Mouse (Mus musculus): ENCODE measurements around the gene Olfr948.

The Olfr948 gene

DNA sequence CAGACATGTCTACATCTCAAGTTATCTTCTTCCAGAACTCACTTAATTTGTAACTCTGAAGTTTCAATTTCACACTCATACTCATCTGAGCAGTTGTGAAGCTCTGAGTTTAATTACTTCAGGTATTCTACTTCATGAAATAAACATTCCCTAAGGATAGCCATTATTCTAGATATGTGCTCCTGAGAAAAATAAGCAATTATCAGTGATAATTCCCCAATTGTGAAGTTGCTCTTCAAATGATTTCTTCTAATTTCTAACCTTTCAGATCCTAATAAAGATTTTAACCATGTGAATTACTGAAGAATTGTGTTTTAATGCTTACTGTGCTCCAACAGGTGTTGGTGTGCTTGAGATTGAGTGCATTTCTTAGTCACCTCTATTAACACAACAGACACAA, at the start of gene Olfr948:
Gene Olfr948, minus strand, starts transcription at position 101 of the 400 bp plus-strand sequence.
- no peak for DNase-seq (ENCODE audit: low spot score in 2 of 2)

DNA sequence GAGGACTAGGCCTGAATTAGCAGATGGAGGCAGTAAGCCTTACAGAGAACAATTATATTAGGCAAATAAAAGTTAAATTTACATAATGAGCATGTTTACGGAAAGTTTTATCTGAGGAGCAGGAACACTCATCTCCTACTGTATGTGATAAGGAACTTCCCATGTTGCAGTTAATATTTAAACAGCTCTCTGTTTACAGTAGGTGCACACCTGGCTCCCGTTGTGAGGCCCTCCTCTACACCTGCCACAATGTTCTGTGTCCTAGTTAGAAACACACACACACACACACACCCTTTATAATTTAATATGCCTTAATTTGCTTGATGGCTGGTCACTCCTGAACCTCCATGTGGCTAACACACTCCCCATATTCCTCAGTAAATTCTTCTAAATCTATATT, 38.7 kb downstream of the Olfr948 start:
- DNase-seq (ENCODE audit: low spot score in 2 of 2), result no peak

DNA sequence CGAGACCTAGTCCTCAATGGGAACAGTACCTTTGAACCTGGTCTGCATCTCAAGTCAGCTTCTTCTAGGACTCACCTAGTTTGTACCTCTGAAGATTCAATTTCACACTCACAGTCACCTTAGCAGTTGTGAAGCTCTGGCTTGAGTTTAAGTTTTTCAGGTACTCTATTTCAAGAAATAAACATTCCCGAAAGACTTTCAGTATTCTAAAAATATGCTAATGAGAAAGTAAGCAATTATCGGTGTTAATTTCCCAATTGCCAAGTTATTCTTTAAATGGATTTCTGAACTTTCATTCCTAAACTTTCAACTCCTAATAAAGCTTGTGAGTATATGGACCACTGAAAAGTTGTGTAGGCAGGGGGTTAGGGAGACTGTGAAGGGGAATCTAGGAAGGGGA, 49.1 kb downstream of the Olfr948 start, which contains the start of gene Olfr945:
Gene Olfr945, minus strand, starts transcription at position 101 of the 400 bp plus-strand sequence.
- DNase-seq (ENCODE audit: low spot score in 2 of 2), result no peak

All from thymus, postnatal 10 days (tissue).